Mouse (Mus musculus) frontal cortex, adult (tissue): ENCODE data around the gene Ptgr1.
A peak's percentile ranks its signal among the peaks of the same experiment; 100 is the strongest.

Source experiments
- ATAC-seq: cut with Nextera tagmentation; 2 replicates; pipeline ENCODE4 v1.9.2; 2017; ENCODE audit warnings: mild to moderate bottlenecking, moderate library complexity, mixed read lengths; ENCODE audit not compliant: low TSS enrichment

The Ptgr1 gene

DNA sequence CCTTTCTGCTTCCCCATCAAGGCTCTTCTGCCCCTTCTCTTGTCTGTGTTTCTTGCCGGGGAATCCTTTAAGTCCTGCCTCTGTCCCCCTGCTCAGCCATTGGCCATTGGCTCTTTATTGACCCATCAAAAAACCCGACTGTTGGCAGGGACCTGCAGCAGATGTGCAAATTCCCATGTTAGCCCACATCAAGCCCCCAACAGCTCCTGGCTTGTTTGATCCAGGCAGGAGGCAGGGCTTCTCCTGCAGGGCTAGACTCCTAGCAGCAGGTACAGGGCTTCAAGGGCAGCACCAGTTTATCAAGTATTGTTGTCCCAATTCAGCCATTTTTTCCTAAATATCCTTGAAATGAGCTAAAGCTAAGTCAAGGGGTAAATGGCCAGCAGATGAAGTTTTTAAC lies 60.8 kb downstream of the Ptgr1 start:
- ATAC-seq = no peak

DNA sequence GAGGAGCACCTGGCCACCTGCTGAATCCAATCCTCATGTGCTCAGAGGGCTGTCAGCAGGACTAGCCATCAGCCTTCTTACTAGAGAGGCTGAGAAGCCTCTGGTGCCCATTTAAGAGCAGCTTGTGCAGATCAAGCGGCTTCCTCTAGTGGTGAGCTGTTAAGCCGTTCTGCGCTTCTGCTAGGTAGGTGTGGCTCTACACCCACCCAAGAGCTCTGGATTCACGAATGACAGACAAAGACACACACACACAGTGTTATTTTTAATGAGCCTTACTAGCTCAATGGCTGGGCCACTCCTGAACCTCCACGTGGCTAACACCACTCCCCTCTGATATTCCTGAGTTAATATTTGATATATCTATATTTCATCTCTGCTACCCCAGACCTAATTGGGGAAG lies 61.3 kb downstream of the Ptgr1 start:
- ATAC-seq = peak; percentile 76; the same call in 1 of the 2 replicates

DNA sequence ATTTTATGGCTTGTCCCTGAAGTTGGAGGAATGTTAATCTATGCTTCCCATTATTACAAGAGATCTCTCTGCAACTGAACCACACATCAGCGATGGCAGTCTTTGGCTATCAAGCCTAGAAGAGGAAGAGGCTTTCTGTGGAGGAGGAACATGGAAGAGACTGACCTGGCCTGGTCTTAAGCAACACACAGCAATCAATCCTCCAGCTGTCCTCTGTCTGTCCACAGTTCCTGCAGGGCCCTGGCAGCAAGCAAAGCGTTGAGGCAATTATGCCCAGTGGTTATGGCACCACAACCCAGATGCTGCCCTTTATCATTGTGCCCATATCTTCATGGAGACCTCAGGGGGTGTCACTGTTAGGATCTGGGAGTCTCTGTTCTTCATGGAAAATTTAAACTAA lies 63.0 kb downstream of the Ptgr1 start:
- no peak for ATAC-seq
